Mouse (Mus musculus): Measurements from ENCODE around the gene Gpr3. TPM values are rescaled to one million over a fixed set of nuclear protein-coding genes. Genes with fewer than 3 reads are reported as not detected.
A peak's percentile ranks its signal among the peaks of the same experiment; 100 is the strongest.

Gene Gpr3
- polyA plus RNA-seq, 1 experiment, result not detected

DNA sequence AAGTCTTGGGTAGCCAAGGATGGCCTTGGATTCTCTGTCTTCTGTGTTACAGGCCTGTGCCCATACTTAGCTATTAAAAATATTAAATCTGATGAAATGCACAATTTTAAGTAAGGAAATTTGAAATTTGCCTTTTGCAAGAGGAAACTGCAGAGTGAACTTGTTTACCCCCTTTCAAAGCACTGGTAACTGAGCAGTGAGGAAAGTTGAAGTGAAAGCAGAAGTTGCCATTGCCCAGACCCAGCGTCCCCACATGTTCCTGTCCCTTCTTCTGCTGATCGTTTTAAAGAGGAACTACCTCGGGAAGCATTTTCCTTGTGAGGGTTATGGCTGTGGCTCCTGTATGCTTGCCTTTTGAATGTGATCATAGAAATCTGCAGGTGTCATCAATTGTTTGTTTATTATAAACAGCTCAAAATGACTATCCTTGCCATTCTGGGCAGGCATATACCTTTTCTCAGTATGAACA is 42.2 kb downstream of the Gpr3 start:
- no peaks in the 10 kb centered on the region for H3K36me3 ChIP-seq (ENCODE audit: control insufficient read depth, insufficient read depth, low read length)
- no peak for DNase-seq
- peaks cover 38% of the 10 kb centered on the region for H3K4me1 ChIP-seq (replicated peaks; ENCODE audit: control insufficient read depth, insufficient read depth, low read length)
- no peaks in the 10 kb centered on the region for H3K27me3 ChIP-seq (ENCODE audit: control insufficient read depth, insufficient read depth, low read length)
- 5% methylated on average over 3 of the region's 3 CpGs for WGBS
- no peak overlapping the region for H3K4me3 ChIP-seq (ENCODE audit: control insufficient read depth, insufficient read depth, low read length)
- no peak for TF ChIP-seq CTCF (IDR thresholded peaks at IDR 0.05; ENCODE audit: borderline replicate concordance, control insufficient read depth, extremely low read depth, insufficient read depth, low read length, poor library complexity)
- H3K27ac ChIP-seq (ENCODE audit: control insufficient read depth, insufficient read depth, low read length), result peak overlapping the region; percentile 95

- peaks cover 37% of the 10 kb centered on the region for H3K4me1 ChIP-seq (replicated peaks; ENCODE audit: control insufficient read depth, insufficient read depth, low read length)
Measured at GRCm38 (mm10) chr4:133169237-133170055, 42.9 kb downstream of the Gpr3 start.

DNA sequence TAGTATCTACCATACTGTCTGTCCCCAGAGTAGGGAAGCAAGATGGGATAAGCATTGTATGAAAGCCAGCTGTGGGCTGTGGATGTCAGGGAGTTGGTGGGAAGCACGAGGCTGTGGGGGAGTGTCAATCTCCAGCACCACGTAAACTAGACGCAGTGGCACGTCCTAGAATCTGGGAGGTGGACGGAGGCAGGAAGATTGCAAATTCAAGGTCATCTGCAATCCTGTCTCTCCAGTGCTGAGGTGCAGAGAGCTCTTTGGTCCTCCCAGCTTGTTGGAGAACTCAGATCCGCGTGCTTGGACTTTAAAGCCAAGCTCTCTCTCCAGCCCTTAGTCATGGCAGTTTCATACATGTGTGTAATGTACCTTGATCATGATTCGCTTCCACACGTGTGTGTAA is 45.6 kb downstream of the Gpr3 start:
- no peak for TF ChIP-seq POLR2A (IDR thresholded peaks at IDR 0.05; ENCODE audit: control insufficient read depth, extremely low read depth, insufficient read depth, low read length, poor library complexity)
- TF ChIP-seq CTCF (IDR thresholded peaks at IDR 0.05; ENCODE audit: borderline replicate concordance, control insufficient read depth, extremely low read depth, insufficient read depth, low read length, poor library complexity), result no peak
- Histone ChIP-seq H3K27ac (ENCODE audit: control insufficient read depth, insufficient read depth, low read length) (no peak overlapping the region), H3K27me3 (ENCODE audit: control insufficient read depth, insufficient read depth, low read length) (no peaks in the 10 kb centered on the region), H3K4me1 (replicated peaks; ENCODE audit: control insufficient read depth, insufficient read depth, low read length) (peaks cover 29% of the 10 kb centered on the region), H3K4me3 (ENCODE audit: control insufficient read depth, insufficient read depth, low read length) (no peak overlapping the region), H3K36me3 (ENCODE audit: control insufficient read depth, insufficient read depth, low read length) (peaks cover 7% of the 10 kb centered on the region; the same call in 1 of the 2 replicates)
- no peak for DNase-seq
- WGBS, result 94% methylated on average over 9 of the region's 9 CpGs

More at GRCm38 (mm10) chr4:133169237-133170055, 42.9 kb downstream of the Gpr3 start:
- H3K4me3 ChIP-seq (ENCODE audit: control insufficient read depth, insufficient read depth, low read length), result no peak overlapping the region; the same call in 1 of the 2 replicates
- DNase-seq, result peak; percentile 69
- H3K36me3 ChIP-seq (ENCODE audit: control insufficient read depth, insufficient read depth, low read length), result peaks cover 2% of the 10 kb centered on the region; the same call in 1 of the 2 replicates
- 17% methylated on average over 10 of the region's 10 CpGs for WGBS
- TF ChIP-seq CTCF (IDR thresholded peaks at IDR 0.05; ENCODE audit: borderline replicate concordance, control insufficient read depth, extremely low read depth, insufficient read depth, low read length, poor library complexity), result no peak
- 0 out of 2 replicates have a peak, but pooled peaks have one; percentile 20 for TF ChIP-seq POLR2A (IDR thresholded peaks at IDR 0.05; ENCODE audit: control insufficient read depth, extremely low read depth, insufficient read depth, low read length, poor library complexity)
- peak overlapping the region; percentile 95 for H3K27ac ChIP-seq (ENCODE audit: control insufficient read depth, insufficient read depth, low read length)
- H3K27me3 ChIP-seq (ENCODE audit: control insufficient read depth, insufficient read depth, low read length), result no peaks in the 10 kb centered on the region

DNA sequence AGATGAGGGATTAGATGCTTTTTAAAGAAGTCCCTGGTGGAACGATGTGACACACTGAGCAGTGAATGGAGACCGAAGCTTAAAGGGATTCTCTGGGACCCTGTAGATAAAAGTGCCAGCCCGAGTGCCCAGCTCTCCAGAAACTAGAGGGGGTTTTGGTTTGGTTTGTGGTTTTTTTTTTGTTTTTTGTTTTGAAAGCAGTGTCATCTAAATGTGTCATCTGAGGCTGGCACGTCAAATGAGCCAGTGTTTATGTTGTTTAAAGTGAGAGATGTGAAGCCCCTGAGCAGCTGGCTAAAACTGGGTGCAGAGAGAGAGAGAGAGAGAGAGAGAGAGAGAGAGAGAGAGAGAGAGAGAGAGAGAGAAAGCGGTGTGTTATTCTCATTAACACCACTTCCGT is 50.1 kb downstream of the Gpr3 start:
- Histone ChIP-seq H3K27me3 (ENCODE audit: control insufficient read depth, insufficient read depth, low read length) (no peaks in the 10 kb centered on the region), H3K36me3 (ENCODE audit: control insufficient read depth, insufficient read depth, low read length) (peaks cover 12% of the 10 kb centered on the region; the same call in 1 of the 2 replicates), H3K4me1 (replicated peaks; ENCODE audit: control insufficient read depth, insufficient read depth, low read length) (peaks cover 18% of the 10 kb centered on the region), H3K27ac (ENCODE audit: control insufficient read depth, insufficient read depth, low read length) (peak overlapping the region; percentile 58), H3K4me3 (ENCODE audit: control insufficient read depth, insufficient read depth, low read length) (no peak overlapping the region)
- TF ChIP-seq CTCF (IDR thresholded peaks at IDR 0.05; ENCODE audit: borderline replicate concordance, control insufficient read depth, extremely low read depth, insufficient read depth, low read length, poor library complexity), result no peak
- no peak for TF ChIP-seq POLR2A (IDR thresholded peaks at IDR 0.05; ENCODE audit: control insufficient read depth, extremely low read depth, insufficient read depth, low read length, poor library complexity)
- 15% methylated on average over 6 of the region's 6 CpGs for WGBS
- DNase-seq, result no peak

DNA sequence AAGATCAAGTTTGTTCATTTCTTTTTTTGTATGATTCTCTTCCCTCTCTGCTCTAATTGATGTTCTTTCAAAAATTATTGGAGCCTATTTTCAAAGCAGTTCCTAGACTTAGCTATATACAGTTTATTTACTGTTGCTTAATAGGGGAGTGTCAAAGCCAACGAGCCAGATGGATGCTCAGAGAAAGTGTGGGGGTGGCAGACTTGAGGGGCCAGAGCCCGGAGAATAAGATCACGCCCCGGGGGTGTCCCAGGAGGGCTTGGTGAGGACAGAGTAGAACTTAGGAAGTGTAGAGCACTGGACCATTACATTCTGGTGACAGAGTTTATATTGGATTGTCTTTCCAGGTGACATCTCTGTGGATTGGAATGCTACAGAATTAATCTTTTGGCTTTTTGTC is 51.5 kb downstream of the Gpr3 start:
- 87% methylated on average over 4 of the region's 4 CpGs for WGBS
- Histone ChIP-seq H3K4me1 (replicated peaks; ENCODE audit: control insufficient read depth, insufficient read depth, low read length) (peaks cover 19% of the 10 kb centered on the region), H3K27ac (ENCODE audit: control insufficient read depth, insufficient read depth, low read length) (no peak overlapping the region), H3K36me3 (ENCODE audit: control insufficient read depth, insufficient read depth, low read length) (peaks cover 15% of the 10 kb centered on the region; the same call in 1 of the 2 replicates), H3K27me3 (ENCODE audit: control insufficient read depth, insufficient read depth, low read length) (no peaks in the 10 kb centered on the region), H3K4me3 (ENCODE audit: control insufficient read depth, insufficient read depth, low read length) (no peak overlapping the region)
- TF ChIP-seq POLR2A (IDR thresholded peaks at IDR 0.05; ENCODE audit: control insufficient read depth, extremely low read depth, insufficient read depth, low read length, poor library complexity) (no peak), CTCF (IDR thresholded peaks at IDR 0.05; ENCODE audit: borderline replicate concordance, control insufficient read depth, extremely low read depth, insufficient read depth, low read length, poor library complexity) (no peak)
- no peak for DNase-seq

- no peak overlapping the region for H3K27ac ChIP-seq (ENCODE audit: control insufficient read depth, insufficient read depth, low read length)
- H3K4me1 ChIP-seq (replicated peaks; ENCODE audit: control insufficient read depth, insufficient read depth, low read length), result peaks cover 19% of the 10 kb centered on the region
Measured at GRCm38 (mm10) chr4:133160211-133160610, 52.1 kb downstream of the Gpr3 start.

More at GRCm38 (mm10) chr4:133160211-133160610, 52.1 kb downstream of the Gpr3 start:
- Histone ChIP-seq H3K27me3 (ENCODE audit: control insufficient read depth, insufficient read depth, low read length) (no peaks in the 10 kb centered on the region), H3K4me3 (ENCODE audit: control insufficient read depth, insufficient read depth, low read length) (no peak overlapping the region), H3K36me3 (ENCODE audit: control insufficient read depth, insufficient read depth, low read length) (peaks cover 16% of the 10 kb centered on the region; the same call in 1 of the 2 replicates)
- DNase-seq, result no peak
- 97% methylated on average over 8 of the region's 8 CpGs for WGBS
- no peak for TF ChIP-seq CTCF (IDR thresholded peaks at IDR 0.05; ENCODE audit: borderline replicate concordance, control insufficient read depth, extremely low read depth, insufficient read depth, low read length, poor library complexity)
- no peak for TF ChIP-seq POLR2A (IDR thresholded peaks at IDR 0.05; ENCODE audit: control insufficient read depth, extremely low read depth, insufficient read depth, low read length, poor library complexity)
